Mouse (Mus musculus): ENCODE data around the gene Coro1b. TPM values are rescaled to one million over a fixed set of nuclear protein-coding genes. Genes with fewer than 3 reads are reported as not detected.

The Coro1b gene
- polyA plus RNA-seq (2014; fragmentation: Nextera tagmentation; extraction: Ambion mirVana) = 109 and 113 TPM in 2 replicates

- Histone ChIP-seq H3K4me3 (ENCODE audit: low read depth, low read length) (peak within 1 kb of the TSS; percentile 97), H3K4me2 (peak within 1 kb of the TSS; percentile 91), H3K36me3 (ENCODE audit: control insufficient read depth, insufficient read depth, low read length) (peaks cover 14% of the 10 kb centered on the region; the same call in 1 of the 2 replicates), H3K9ac (ENCODE audit: low read depth, low read length) (peak within 1 kb of the TSS; percentile 94), H3K27ac (ENCODE audit: low read depth, low read length) (peak within 1 kb of the TSS; percentile 70), H3K9me3 (replicated peaks; ENCODE audit: control insufficient read depth, low read length) (no peaks in the 10 kb centered on the region; the same call in 1 of the 2 replicates), H3K4me1 (ENCODE audit: control insufficient read depth, insufficient read depth, low read length) (peaks cover 7% of the 10 kb centered on the region), H3K27me3 (ENCODE audit: control insufficient read depth, insufficient read depth, low read length) (no peaks in the 10 kb centered on the region)
- peak; percentile 90 for ATAC-seq (replicated peaks; ENCODE audit: insufficient number of reproducible peaks, low FRiP score, low TSS enrichment)
- WGBS (ENCODE audit: insufficient replicate concordance) = 0% methylated on average over 33 of the region's 33 CpGs
These were observed at the start of gene Coro1b for GRCm38 (mm10) chr19:4148491-4148806. Gene Coro1b (plus strand): TSS chr19:4148619.

- H3K27ac ChIP-seq (ENCODE audit: low read depth, low read length) = no peak overlapping the region
- peaks cover 30% of the 10 kb centered on the region for H3K4me1 ChIP-seq (ENCODE audit: control insufficient read depth, insufficient read depth, low read length)
- H3K4me2 ChIP-seq = peak overlapping the region; percentile 92
- ATAC-seq (replicated peaks; ENCODE audit: insufficient number of reproducible peaks, low FRiP score, low TSS enrichment) = no peak
- H3K36me3 ChIP-seq (ENCODE audit: control insufficient read depth, insufficient read depth, low read length) = no peaks in the 10 kb centered on the region
- no peak overlapping the region for H3K9ac ChIP-seq (ENCODE audit: low read depth, low read length)
- no peak overlapping the region for H3K4me3 ChIP-seq (ENCODE audit: low read depth, low read length)
- WGBS (ENCODE audit: insufficient replicate concordance) = 11% methylated on average over 9 of the region's 9 CpGs
- peaks cover 34% of the 10 kb centered on the region for H3K27me3 ChIP-seq (ENCODE audit: control insufficient read depth, insufficient read depth, low read length)
- H3K9me3 ChIP-seq (replicated peaks; ENCODE audit: control insufficient read depth, low read length) = no peaks in the 10 kb centered on the region
These were observed 49.4 kb upstream of the Coro1b start for GRCm38 (mm10) chr19:4099056-4099455.

- Histone ChIP-seq H3K9ac (ENCODE audit: low read depth, low read length) (peak within 1 kb of the TSS; percentile 70), H3K36me3 (ENCODE audit: control insufficient read depth, insufficient read depth, low read length) (no peaks in the 10 kb centered on the region)
- under 1% methylated on average over 53 of the region's 53 CpGs for WGBS (ENCODE audit: insufficient replicate concordance)
These were observed 48.3 kb upstream of the Coro1b start, which contains the start of gene Pitpnm1 for GRCm38 (mm10) chr19:4099837-4100717. Gene Pitpnm1 (plus strand): TSS chr19:4099998.

GRCm38 (mm10) chr19:4100718-4101261, 47.6 kb upstream of the Coro1b start:
- Histone ChIP-seq H3K27ac (ENCODE audit: low read depth, low read length) (no peak overlapping the region), H3K27me3 (ENCODE audit: control insufficient read depth, insufficient read depth, low read length) (peaks cover 34% of the 10 kb centered on the region), H3K9ac (ENCODE audit: low read depth, low read length) (peak overlapping the region; percentile 70), H3K36me3 (ENCODE audit: control insufficient read depth, insufficient read depth, low read length) (no peaks in the 10 kb centered on the region), H3K4me2 (peak overlapping the region; percentile 92), H3K4me3 (ENCODE audit: low read depth, low read length) (peak overlapping the region; percentile 52), H3K4me1 (ENCODE audit: control insufficient read depth, insufficient read depth, low read length) (peaks cover 30% of the 10 kb centered on the region), H3K9me3 (replicated peaks; ENCODE audit: control insufficient read depth, low read length) (no peaks in the 10 kb centered on the region)
- no peak for ATAC-seq (replicated peaks; ENCODE audit: insufficient number of reproducible peaks, low FRiP score, low TSS enrichment)
- WGBS (ENCODE audit: insufficient replicate concordance) = 1% methylated on average over 52 of the region's 52 CpGs

More at GRCm38 (mm10) chr19:4099837-4100717, 48.3 kb upstream of the Coro1b start, which contains the start of gene Pitpnm1:
- Histone ChIP-seq H3K27me3 (ENCODE audit: control insufficient read depth, insufficient read depth, low read length) (peaks cover 34% of the 10 kb centered on the region), H3K27ac (ENCODE audit: low read depth, low read length) (no peak within 1 kb of the TSS), H3K4me1 (ENCODE audit: control insufficient read depth, insufficient read depth, low read length) (peaks cover 30% of the 10 kb centered on the region), H3K9me3 (replicated peaks; ENCODE audit: control insufficient read depth, low read length) (no peaks in the 10 kb centered on the region), H3K4me3 (ENCODE audit: low read depth, low read length) (peak within 1 kb of the TSS; percentile 52), H3K4me2 (peak within 1 kb of the TSS; percentile 92)
- ATAC-seq (replicated peaks; ENCODE audit: insufficient number of reproducible peaks, low FRiP score, low TSS enrichment) = peak; percentile 27; the same call in 1 of the 2 replicates

- Histone ChIP-seq H3K9me3 (replicated peaks; ENCODE audit: control insufficient read depth, low read length) (no peaks in the 10 kb centered on the region), H3K4me1 (ENCODE audit: control insufficient read depth, insufficient read depth, low read length) (peaks cover 27% of the 10 kb centered on the region), H3K27ac (ENCODE audit: low read depth, low read length) (no peak overlapping the region), H3K9ac (ENCODE audit: low read depth, low read length) (no peak overlapping the region), H3K36me3 (ENCODE audit: control insufficient read depth, insufficient read depth, low read length) (no peaks in the 10 kb centered on the region), H3K4me3 (ENCODE audit: low read depth, low read length) (no peak overlapping the region), H3K27me3 (ENCODE audit: control insufficient read depth, insufficient read depth, low read length) (peaks cover 34% of the 10 kb centered on the region), H3K4me2 (no peak overlapping the region; the same call in 1 of the 2 replicates)
- ATAC-seq (replicated peaks; ENCODE audit: insufficient number of reproducible peaks, low FRiP score, low TSS enrichment) = no peak
- WGBS (ENCODE audit: insufficient replicate concordance) = 65% methylated on average over 6 of the region's 6 CpGs
These were observed 47.0 kb upstream of the Coro1b start for GRCm38 (mm10) chr19:4101466-4101865.

- peaks cover 25% of the 10 kb centered on the region for H3K4me1 ChIP-seq (ENCODE audit: control insufficient read depth, insufficient read depth, low read length)
- ATAC-seq (replicated peaks; ENCODE audit: insufficient number of reproducible peaks, low FRiP score, low TSS enrichment) = no peak
- H3K4me2 ChIP-seq = no peak overlapping the region
- H3K27ac ChIP-seq (ENCODE audit: low read depth, low read length) = no peak overlapping the region
- no peaks in the 10 kb centered on the region for H3K36me3 ChIP-seq (ENCODE audit: control insufficient read depth, insufficient read depth, low read length)
- peaks cover 34% of the 10 kb centered on the region for H3K27me3 ChIP-seq (ENCODE audit: control insufficient read depth, insufficient read depth, low read length)
- H3K4me3 ChIP-seq (ENCODE audit: low read depth, low read length) = no peak overlapping the region
- no peak overlapping the region for H3K9ac ChIP-seq (ENCODE audit: low read depth, low read length)
- 79% methylated on average over 2 of the region's 2 CpGs for WGBS (ENCODE audit: insufficient replicate concordance)
- H3K9me3 ChIP-seq (replicated peaks; ENCODE audit: control insufficient read depth, low read length) = no peaks in the 10 kb centered on the region
These were observed 46.4 kb upstream of the Coro1b start for GRCm38 (mm10) chr19:4102049-4102448.

- Histone ChIP-seq H3K4me1 (ENCODE audit: control insufficient read depth, insufficient read depth, low read length) (peaks cover 23% of the 10 kb centered on the region), H3K9me3 (replicated peaks; ENCODE audit: control insufficient read depth, low read length) (no peaks in the 10 kb centered on the region), H3K4me3 (ENCODE audit: low read depth, low read length) (no peak overlapping the region), H3K27me3 (ENCODE audit: control insufficient read depth, insufficient read depth, low read length) (peaks cover 34% of the 10 kb centered on the region), H3K27ac (ENCODE audit: low read depth, low read length) (no peak overlapping the region), H3K36me3 (ENCODE audit: control insufficient read depth, insufficient read depth, low read length) (no peaks in the 10 kb centered on the region), H3K9ac (ENCODE audit: low read depth, low read length) (no peak overlapping the region), H3K4me2 (no peak overlapping the region)
- ATAC-seq (replicated peaks; ENCODE audit: insufficient number of reproducible peaks, low FRiP score, low TSS enrichment) = no peak
- 84% methylated on average over 12 of the region's 12 CpGs for WGBS (ENCODE audit: insufficient replicate concordance)
These were observed 45.8 kb upstream of the Coro1b start for GRCm38 (mm10) chr19:4102626-4103025.

GRCm38 (mm10) chr19:4103294-4103693, 45.1 kb upstream of the Coro1b start:
- no peak overlapping the region for H3K4me3 ChIP-seq (ENCODE audit: low read depth, low read length)
- WGBS (ENCODE audit: insufficient replicate concordance) = 92% methylated on average over 18 of the region's 18 CpGs
- H3K4me2 ChIP-seq = no peak overlapping the region
- H3K4me1 ChIP-seq (ENCODE audit: control insufficient read depth, insufficient read depth, low read length) = peaks cover 18% of the 10 kb centered on the region
- no peak overlapping the region for H3K27ac ChIP-seq (ENCODE audit: low read depth, low read length)
- H3K36me3 ChIP-seq (ENCODE audit: control insufficient read depth, insufficient read depth, low read length) = no peaks in the 10 kb centered on the region
- no peak overlapping the region for H3K9ac ChIP-seq (ENCODE audit: low read depth, low read length)
- ATAC-seq (replicated peaks; ENCODE audit: insufficient number of reproducible peaks, low FRiP score, low TSS enrichment) = no peak
- no peaks in the 10 kb centered on the region for H3K9me3 ChIP-seq (replicated peaks; ENCODE audit: control insufficient read depth, low read length)
- H3K27me3 ChIP-seq (ENCODE audit: control insufficient read depth, insufficient read depth, low read length) = peaks cover 34% of the 10 kb centered on the region
